Mouse (Mus musculus) ZHBTc4 (cell line): ENCODE results near the gene Pcbp2.

Source experiments
- DNase-seq: peaks from one replicate; pipeline ENCODE4 v3.0.0-alpha.2; 2011; ENCODE audit warnings: low read depth, low spot score

Gene Pcbp2

DNA sequence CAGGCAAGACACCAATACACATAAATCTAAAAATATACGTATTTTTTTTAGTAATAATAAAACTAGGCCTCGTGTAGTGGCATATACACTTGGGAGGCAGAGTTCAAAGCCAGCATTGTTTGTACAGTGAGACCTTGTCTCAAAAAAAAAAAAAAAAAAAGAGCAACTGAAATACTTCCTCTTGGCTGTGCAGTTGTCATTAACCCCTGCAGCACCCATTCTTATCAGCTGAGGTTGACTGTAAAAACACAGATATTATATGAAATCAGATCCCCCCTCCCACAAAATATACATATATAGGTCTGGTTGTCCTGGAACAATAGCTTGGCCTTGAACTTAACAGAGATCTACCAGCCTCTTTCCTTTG lies 36.1 kb downstream of the Pcbp2 start:
- no peak for DNase-seq

DNA sequence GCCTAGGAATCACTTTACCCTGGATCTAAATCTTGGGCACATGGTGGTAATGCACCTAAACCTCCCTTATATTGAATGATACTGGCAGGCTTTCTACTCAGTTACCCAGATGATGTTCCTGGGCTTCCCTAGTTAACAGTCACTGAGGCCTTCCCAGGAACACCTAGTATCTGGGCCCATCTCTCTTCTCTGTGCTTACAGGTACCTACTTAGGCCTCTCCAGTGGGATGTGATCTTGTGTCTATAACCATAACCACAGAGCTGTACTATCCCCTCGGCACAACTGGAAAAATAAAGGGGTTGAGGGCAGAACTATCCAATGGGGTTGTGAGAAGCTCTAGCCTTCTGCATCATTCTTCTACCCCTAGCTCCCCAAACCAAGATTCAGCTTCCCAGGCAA lies 36.5 kb downstream of the Pcbp2 start:
- DNase-seq = no peak

- peak; percentile 30 for DNase-seq
These were observed 37.2 kb downstream of the Pcbp2 start for GRCm38 (mm10) chr15:102507561-102507960.

DNA sequence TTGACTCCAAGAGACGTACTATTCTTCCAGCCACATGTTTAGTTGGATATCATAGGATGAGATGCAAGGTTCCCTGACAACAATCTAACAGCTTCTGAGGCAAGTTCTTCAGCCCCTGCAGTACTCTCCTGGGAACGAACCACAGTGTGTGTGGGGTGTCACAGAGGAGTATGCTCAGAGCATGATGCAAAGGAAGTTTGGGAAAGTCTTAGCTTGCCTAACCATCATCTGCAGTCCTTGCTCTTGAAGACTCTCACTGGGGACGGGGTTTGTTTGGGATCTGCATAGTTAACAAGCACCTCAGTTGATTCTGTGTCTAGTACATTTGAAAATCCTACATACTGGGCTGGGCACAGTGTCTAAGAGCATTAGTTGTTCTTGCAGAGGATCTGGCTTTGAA lies 38.0 kb downstream of the Pcbp2 start:
- no peak for DNase-seq

- DNase-seq = no peak
These were observed 39.8 kb downstream of the Pcbp2 start for GRCm38 (mm10) chr15:102510110-102510509.

DNA sequence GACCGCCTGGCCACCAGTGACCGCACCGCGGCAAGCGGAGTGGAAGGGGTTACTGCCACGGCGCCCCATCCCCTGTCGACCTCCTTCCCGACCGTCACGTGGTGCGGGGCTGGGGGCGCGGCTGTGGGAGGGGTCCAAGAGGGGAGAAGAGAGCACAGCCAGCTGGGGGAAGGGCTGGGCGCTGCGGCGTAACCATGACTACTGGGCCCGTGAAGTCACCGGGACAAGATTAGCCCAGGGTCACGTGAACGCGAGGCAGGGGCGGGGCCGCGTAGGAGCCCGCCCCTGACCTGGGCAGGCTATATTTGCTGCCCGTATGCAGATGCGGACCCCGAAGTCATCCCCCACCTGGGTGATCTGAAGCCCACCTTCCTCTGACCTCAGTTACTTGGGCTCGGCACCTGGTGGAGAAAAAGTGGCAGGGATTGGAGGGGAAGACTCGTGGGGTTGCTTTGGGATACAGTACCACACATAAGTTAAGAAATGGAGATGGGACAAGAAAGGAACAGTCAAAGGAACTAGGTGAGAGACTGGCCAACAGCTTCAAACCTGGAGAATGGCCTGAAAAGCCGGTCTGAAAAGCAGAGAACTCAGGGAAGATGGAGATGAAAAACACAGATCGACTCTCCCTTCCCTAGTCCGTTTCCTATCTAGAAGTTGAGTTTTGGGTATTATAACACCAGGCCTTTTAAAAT lies 40.4 kb downstream of the Pcbp2 start:
- DNase-seq = peak; percentile 98

GRCm38 (mm10) chr15:102511285-102511833 lies 41.0 kb downstream of the Pcbp2 start:
- DNase-seq = no peak

- no peak for DNase-seq
These were observed 41.7 kb downstream of the Pcbp2 start for GRCm38 (mm10) chr15:102512010-102512409.

DNA sequence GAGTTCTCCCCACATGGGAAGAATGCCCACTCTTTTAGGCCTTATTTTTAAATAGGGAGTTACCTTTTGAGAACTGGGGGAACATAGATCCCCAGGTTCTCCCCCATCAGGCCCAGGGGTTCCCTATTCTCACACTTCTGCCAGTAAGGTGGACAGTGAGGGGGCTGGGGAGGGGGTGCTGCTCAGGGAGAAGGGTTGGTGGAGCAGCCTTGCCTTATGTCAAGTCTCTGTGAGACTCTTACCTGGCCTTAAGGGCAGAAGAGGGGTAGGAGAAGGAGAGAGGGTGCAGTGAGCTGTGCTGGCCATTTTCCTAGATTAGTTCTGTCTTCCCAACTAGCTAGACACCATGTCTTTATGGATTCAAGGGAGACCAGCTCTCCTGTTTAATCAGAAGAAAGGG lies 42.1 kb downstream of the Pcbp2 start:
- DNase-seq = no peak

- no peak for DNase-seq
These were observed 42.7 kb downstream of the Pcbp2 start for GRCm38 (mm10) chr15:102513004-102513403.

GRCm38 (mm10) chr15:102515261-102515660 lies 44.9 kb downstream of the Pcbp2 start:
- DNase-seq = no peak

DNA sequence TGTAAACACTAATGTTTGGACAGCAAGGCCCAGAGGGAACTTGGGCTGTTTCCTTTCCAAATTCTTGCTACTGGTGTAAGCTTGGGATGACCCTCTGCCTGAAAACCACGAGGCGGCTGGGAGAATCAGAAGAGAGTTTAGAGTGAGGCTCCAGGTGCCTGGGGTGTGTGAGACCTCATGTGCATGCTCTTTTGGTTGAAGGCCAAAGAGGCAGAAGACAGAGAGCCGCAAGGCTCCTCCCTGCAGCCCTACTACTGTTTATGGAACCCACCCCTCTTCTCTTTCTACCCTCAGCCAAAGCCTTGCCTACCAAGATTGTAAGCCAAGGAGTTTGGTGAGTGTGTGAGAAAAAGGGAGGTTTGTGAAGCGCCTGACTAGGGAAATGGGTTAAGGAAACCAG lies 45.5 kb downstream of the Pcbp2 start:
- no peak for DNase-seq

DNA sequence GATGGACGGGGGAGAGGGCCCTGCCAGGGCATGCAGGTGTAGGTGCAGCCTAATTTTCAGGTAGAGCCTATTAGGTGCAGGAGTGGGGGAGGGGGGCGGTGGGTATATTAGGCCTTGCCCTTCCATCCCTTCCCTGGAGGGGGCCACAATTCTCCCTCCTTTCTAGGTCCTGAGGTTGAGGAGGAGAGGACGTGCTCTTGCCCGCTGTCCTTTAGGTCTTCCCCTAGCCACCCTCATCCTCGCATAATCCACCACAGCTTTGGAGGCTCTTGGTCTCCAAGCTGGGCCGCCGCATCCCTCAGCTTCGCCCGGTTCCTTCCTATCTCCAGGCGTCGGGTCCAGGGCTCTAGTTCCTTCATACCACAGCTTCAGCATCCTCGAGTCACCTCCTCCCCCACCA lies 46.0 kb downstream of the Pcbp2 start:
- DNase-seq = peak; percentile 47

DNA sequence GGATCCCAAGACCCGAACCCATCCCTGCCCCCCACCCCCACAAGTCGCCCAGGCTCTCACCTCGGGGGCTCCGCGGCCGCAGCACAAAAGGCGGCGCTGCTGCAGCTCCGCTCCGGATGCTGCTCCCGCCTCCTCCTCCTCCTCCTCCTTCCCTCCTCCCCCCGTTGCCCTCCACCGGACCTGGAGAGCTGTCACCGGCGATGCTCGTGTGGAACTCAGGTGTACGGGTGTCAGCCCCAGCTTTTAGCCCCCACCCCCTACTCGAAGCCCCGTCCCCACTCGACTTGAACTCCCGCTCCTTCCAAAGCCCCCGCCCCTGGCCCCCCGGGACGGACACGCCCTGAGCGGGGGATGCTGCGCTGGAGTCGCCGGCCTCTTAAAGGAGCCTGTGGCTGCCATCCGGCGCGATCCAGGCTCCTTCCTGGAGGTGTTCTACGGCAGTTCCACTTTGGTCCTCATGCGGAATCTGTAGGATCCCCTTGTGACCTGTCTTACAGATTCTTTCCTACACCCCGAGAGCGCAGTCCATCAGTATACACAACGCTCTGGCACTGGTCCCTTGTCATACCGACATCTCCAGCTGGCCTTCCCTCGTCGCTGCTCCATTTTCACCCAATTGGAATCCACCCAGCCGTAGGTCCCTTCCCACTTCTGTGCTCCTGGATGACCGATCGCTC lies 46.5 kb downstream of the Pcbp2 start, which contains the start of gene Map3k12:
Gene Map3k12 (minus strand): TSS at position 337 of the 677 bp plus-strand sequence.
- DNase-seq = peak; percentile 59

DNA sequence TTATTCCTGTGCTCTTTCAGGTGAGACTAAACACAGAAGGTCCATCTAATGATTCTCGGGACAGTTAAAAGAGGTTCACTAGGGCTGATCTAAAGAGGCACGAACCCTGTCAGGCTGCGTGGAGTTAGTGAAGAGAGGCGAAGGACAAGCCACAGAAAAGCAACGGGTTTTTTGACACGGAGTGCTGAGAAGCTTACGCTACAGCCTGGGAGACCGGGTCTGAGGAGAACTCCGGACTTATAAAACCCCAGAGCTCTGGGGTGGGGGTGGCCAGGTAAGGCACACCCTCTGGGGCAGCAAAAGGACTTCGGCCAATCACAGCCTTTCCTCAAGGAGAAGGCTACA lies 47.3 kb downstream of the Pcbp2 start:
- DNase-seq = no peak

DNA sequence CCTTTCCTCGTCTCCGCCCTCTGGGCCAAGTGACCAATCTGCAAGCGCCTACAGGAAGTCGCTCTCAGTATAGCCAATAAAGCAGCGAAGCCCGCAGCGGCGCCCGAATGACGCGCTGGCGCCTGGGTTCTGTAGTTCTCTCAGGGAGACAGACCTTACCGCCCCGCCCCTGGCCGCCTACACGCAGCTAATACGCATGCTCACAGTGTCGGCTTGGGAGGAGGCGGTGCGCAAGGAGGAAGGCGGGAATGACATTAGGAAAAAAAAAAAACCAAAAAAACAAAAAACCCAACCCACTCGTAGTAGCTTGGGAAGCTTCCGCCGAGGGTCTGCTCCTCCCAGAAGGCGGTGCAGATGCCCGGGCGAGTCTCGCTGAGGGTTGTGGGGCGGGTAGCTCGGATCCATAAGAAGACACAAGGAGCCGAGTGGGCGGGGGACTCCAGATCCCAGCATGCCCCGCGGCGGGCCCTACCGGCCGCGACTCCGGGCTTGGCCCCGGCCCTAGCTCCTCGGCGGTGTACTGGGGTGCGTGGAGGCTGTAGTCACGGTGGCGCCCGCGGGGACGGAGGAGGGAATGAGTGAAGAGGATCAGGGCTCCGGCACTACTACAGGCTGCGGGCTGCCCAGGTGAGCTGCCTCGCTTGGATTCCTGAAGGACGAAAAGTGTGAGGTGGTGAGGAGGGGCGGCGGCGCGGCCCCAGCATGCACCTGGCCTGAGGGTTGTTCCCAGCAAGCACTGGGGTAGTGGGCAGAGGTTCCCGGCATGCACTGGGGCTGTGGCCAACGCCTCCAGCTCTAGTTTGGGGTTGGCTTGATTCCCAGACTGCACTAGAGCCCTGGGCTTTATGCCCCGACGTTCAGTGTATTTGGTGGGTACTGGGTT lies 47.9 kb downstream of the Pcbp2 start, which contains the start of gene Tarbp2:
Gene Tarbp2 (plus strand): TSS at position 217 of the 883 bp plus-strand sequence.
- peak; percentile 100 for DNase-seq

DNA sequence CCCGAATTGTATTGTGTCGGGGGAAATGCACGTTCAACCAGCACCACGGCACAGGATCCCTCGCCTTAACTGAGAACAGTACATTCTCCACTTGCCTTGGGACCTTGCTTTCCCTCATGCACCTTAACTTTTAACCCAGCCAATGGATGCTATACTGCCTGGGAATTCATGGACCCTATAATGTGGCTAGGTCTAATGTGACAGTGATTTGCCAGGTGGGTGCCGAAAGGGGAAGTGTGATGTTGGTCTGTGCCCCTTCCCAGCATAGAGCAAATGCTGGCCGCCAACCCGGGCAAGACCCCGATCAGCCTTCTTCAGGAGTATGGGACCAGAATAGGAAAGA lies 48.5 kb downstream of the Pcbp2 start:
- no peak for DNase-seq

GRCm38 (mm10) chr15:102519211-102520141 lies 49.1 kb downstream of the Pcbp2 start:
- no peak for DNase-seq

GRCm38 (mm10) chr15:102520416-102520815 lies 50.1 kb downstream of the Pcbp2 start:
- no peak for DNase-seq

GRCm38 (mm10) chr15:102521480-102521879 lies 51.1 kb downstream of the Pcbp2 start:
- DNase-seq = no peak

DNA sequence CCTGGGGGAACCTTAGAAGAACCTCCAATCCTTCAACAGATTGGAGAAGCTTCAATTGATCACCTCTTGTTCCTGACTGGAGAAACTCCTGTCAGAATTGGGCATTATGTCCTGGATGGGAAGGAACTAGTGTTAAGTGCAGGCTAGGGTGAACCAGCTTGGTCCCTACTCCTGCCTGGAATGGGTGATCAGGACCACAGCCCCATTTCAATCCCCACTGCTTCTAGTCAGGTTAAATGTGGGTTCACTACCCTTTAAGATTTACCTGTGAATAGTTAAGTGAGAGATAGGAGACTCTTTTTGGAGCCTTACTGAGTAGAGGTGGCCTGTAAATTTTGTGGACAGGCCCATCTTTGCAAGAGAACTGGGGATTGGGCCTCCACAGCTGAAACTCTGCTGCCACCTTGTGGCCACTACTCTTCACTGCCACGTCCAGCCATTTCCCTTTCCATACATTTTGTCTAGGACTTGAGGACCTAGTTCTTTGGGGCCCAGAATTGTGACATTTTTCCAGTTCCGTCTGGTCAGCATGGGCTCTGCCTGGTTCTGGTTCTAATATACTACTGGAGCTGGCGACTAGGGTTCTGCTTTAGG lies 54.6 kb downstream of the Pcbp2 start, which contains the start of gene Npff:
Gene Npff (minus strand): TSS at position 51 of the 594 bp plus-strand sequence.
- peak; percentile 85 for DNase-seq
